Mouse (Mus musculus): ENCODE measurements around the gene Six2.

DNA sequence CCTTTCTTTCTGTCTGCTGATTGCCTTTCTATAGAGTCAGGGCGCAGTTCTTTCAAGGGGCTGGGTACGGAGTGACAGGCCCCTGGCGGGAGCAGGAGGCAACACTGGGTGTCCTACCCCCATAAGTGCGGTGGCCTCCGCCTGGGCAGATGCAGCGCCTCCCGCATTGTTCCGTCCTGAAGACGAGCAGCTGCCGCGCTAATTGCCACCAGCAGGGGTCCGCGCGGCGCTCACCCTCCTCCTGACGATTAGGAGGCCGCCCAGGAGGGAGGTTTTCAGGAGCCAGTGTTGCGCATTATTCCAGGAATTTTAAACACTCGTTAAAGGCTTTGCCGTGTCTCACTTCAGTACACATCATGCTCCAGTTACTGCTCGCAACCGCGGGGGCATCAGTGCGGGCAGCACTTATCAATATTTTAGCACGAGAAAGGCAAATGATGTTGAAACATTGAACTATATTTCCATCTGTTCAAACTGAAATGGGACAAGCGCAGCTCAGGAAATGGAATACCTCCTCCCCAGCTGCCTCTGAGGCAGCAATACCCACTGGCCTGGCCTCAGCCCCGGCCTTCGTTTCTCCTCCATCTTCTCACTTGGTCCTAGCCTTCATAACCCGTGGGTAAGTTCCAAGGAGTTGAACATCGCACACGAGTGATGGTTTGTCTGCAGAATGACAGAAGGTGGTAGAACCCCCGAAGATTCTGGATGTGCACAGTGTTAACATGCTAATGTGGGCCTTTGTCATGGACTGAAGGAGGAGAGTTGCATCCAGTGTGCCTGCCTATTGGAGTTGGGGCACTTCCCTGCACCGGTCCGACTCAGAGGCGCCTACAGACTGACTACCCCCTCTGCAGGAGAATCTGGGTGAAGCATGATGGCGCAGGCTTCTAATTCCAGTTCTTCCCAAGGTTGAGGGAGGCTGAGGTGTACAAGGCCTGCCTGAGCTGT lies 42.1 kb downstream of the Six2 start:
- no peak for TF ChIP-seq FLI1 (IDR thresholded peaks at IDR 0.05; ENCODE audit: low read length)
- TF ChIP-seq GATA1 (IDR thresholded peaks at IDR 0.05; ENCODE audit: borderline replicate concordance, low read length): no peak

All from megakaryocyte, embryonic 14.5 days (primary cell).